In the genomic region with DNA sequence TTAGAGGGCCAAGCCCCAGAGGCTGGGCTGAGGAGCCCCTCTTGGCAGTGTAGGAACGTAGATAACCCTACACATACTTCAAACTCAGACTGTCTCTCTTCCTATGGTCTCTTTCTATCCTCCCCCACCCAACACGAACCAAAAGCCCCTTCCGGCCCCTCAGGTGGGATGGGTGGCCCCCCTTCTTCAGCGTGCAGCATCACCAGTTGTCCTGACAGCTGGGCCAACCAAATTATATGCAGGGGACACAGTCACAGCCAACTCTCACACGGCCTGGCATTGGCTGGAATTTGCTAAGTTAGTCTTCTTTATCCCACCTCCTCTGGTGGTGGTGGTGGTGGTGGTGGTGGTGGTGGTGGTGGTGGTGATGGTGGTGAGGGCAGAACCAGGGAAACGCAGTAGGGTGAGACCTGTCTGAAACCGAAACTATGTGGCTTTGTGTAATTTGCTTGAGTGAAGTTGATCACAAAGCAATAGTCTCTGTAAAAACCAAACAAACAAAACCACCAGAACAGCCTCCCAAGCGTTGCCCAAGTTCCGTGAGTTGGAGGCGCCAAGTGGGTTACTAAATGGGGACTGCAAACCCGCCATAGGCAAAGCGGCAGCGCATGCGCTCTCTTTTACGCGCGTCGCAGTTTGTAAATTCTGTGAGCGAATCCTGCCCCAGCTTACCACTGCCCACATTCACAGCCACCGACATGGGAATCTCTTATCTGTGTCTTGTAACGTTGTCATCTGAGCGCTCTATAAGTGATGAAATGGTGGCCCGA, we compare ENCODE assay signal across 8 mouse cellular contexts. TPM values are rescaled to one million over a fixed set of nuclear protein-coding genes. Genes with fewer than 3 reads are reported as not detected.
DNase-seq lines count a peak whose midpoint lies in the region; ATAC-seq and TF ChIP-seq lines count a peak whose summit lies in the region.

No protein-coding gene starts in this region.

- H3K4me3 ChIP-seq in lung, embryonic 14.5 days (ENCODE audit: low read depth, low read length), result peak overlapping the region; percentile 1; the same call in 1 of the 2 replicates
- H3K4me3 ChIP-seq in embryonic facial prominence, embryonic 10.5 days, result peak overlapping the region; percentile 34; the same call in 1 of the 2 replicates
- H3K4me3 ChIP-seq in intestine, embryonic 15.5 days (replicated peaks), result peak overlapping the region; percentile 18
- 0 out of 2 replicates have a peak overlapping the region, but pooled peaks have one; percentile 10 for H3K4me3 ChIP-seq in midbrain, embryonic 12.5 days

- no peak overlapping the region for H3K27ac ChIP-seq in lung, embryonic 14.5 days (ENCODE audit: low read depth)
- no peak overlapping the region for H3K27ac ChIP-seq in embryonic facial prominence, embryonic 10.5 days (replicated peaks)
- no peak overlapping the region for H3K27ac ChIP-seq in intestine, embryonic 15.5 days
- no peak overlapping the region for H3K27ac ChIP-seq in midbrain, embryonic 12.5 days (replicated peaks)

- peak overlapping the region; percentile 45 for H3K4me2 ChIP-seq in lung, embryonic 14.5 days
- peak overlapping the region; percentile 50 for H3K4me2 ChIP-seq in intestine, embryonic 15.5 days (replicated peaks)
- H3K4me2 ChIP-seq in midbrain, embryonic 12.5 days (replicated peaks), result peak overlapping the region; percentile 37

- peaks cover 20% of the 10 kb centered on the region for H3K27me3 ChIP-seq in lung, embryonic 14.5 days (ENCODE audit: insufficient read depth, low read length)
- H3K27me3 ChIP-seq in embryonic facial prominence, embryonic 10.5 days (replicated peaks; ENCODE audit: low read depth, poor library complexity, severe bottlenecking), result peaks cover 60% of the 10 kb centered on the region
- peaks cover 22% of the 10 kb centered on the region for H3K27me3 ChIP-seq in intestine, embryonic 15.5 days (replicated peaks)
- peaks cover 35% of the 10 kb centered on the region for H3K27me3 ChIP-seq in midbrain, embryonic 12.5 days

- no peak for TF ChIP-seq CTCF in lung, embryonic 14.5 days (IDR thresholded peaks at IDR 0.05; ENCODE audit: low read depth)

- no peaks in the 10 kb centered on the region for H3K9me3 ChIP-seq in lung, embryonic 14.5 days (ENCODE audit: low read depth, low read length)
- H3K9me3 ChIP-seq in embryonic facial prominence, embryonic 10.5 days, result no peaks in the 10 kb centered on the region
- no peaks in the 10 kb centered on the region for H3K9me3 ChIP-seq in intestine, embryonic 15.5 days
- H3K9me3 ChIP-seq in midbrain, embryonic 12.5 days, result no peaks in the 10 kb centered on the region

- no peaks in the 10 kb centered on the region for H3K36me3 ChIP-seq in lung, embryonic 14.5 days (ENCODE audit: insufficient read depth)
- H3K36me3 ChIP-seq in embryonic facial prominence, embryonic 10.5 days (replicated peaks), result no peaks in the 10 kb centered on the region
- no peaks in the 10 kb centered on the region for H3K36me3 ChIP-seq in intestine, embryonic 15.5 days
- no peaks in the 10 kb centered on the region for H3K36me3 ChIP-seq in midbrain, embryonic 12.5 days

- no peak overlapping the region for H3K9ac ChIP-seq in lung, embryonic 14.5 days
- no peak overlapping the region for H3K9ac ChIP-seq in intestine, embryonic 15.5 days
- H3K9ac ChIP-seq in midbrain, embryonic 12.5 days (replicated peaks), result no peak overlapping the region

- 23% methylated on average over 23 of the region's 23 CpGs for WGBS in lung, embryonic 14.5 days
- 33% methylated on average over 23 of the region's 23 CpGs for WGBS in embryonic facial prominence, embryonic 10.5 days
- WGBS in intestine, embryonic 15.5 days, result 28% methylated on average over 23 of the region's 23 CpGs
- WGBS in midbrain, embryonic 12.5 days, result 35% methylated on average over 23 of the region's 23 CpGs

- no peak for ATAC-seq in lung, embryonic 14.5 days (ENCODE audit: insufficient read depth)
- ATAC-seq in intestine, embryonic 15.5 days, result no peak
- ATAC-seq in midbrain, embryonic 12.5 days (ENCODE audit: low FRiP score, low read depth), result no peak

- H3K4me1 ChIP-seq in lung, embryonic 14.5 days (ENCODE audit: insufficient read depth), result no peaks in the 10 kb centered on the region
- peaks cover 14% of the 10 kb centered on the region for H3K4me1 ChIP-seq in embryonic facial prominence, embryonic 10.5 days
- peaks cover 5% of the 10 kb centered on the region; the same call in 1 of the 2 replicates for H3K4me1 ChIP-seq in intestine, embryonic 15.5 days (replicated peaks)
- peaks cover 17% of the 10 kb centered on the region for H3K4me1 ChIP-seq in midbrain, embryonic 12.5 days

- peak; percentile 39 for DNase-seq in lung, embryonic 14.5 days
- no peak for DNase-seq in lung, postnatal 14 days
- no peak for DNase-seq in embryonic facial prominence, embryonic 10.5 days (ENCODE audit: low spot score)
- no peak for DNase-seq in urinary bladder, postnatal 36 days (ENCODE audit: low spot score in 2 of 2)
- no peak for DNase-seq in layer of hippocampus, postnatal 25 days (ENCODE audit: extremely low spot score in 1 of 2, low spot score in 1 of 2)
- no peak for DNase-seq in kidney, adult 18-20 months

RNA-seq across cellular contexts. Expression of gene Slc35c1, which starts 24.1 kb away (rescaled TPM):
- polyA plus RNA-seq in lung, embryonic 14.5 days (2014; fragmentation: Nextera tagmentation; extraction: Ambion mirVana), result 14.7 and 16.9 TPM in 2 replicates
- polyA plus RNA-seq in embryonic facial prominence, embryonic 10.5 days (2016; fragmentation: Nextera tagmentation; extraction: Ambion mirVana), result 12.6 and 13.5 TPM in 2 replicates
- polyA plus RNA-seq in intestine, embryonic 15.5 days (2015; fragmentation: Nextera tagmentation; extraction: Ambion mirVana), result 37.3 and 44.5 TPM in 2 replicates
- polyA plus RNA-seq in midbrain, embryonic 12.5 days (2016; fragmentation: Nextera tagmentation; extraction: Ambion mirVana), result 9.3 TPM in 2 replicates
- 10 to 100 TPM; 15.1 to 18.1 TPM for total RNA-seq in layer of hippocampus, postnatal 25 days (2021)

RNA-seq across cellular contexts. Expression of gene Cry2, which starts 50.6 kb away (rescaled TPM):
- 19.9 and 22.0 TPM in 2 replicates for polyA plus RNA-seq in lung, embryonic 14.5 days (2014; fragmentation: Nextera tagmentation; extraction: Ambion mirVana)
- 23.4 and 23.7 TPM in 2 replicates for polyA plus RNA-seq in embryonic facial prominence, embryonic 10.5 days (2016; fragmentation: Nextera tagmentation; extraction: Ambion mirVana)
- polyA plus RNA-seq in intestine, embryonic 15.5 days (2015; fragmentation: Nextera tagmentation; extraction: Ambion mirVana), result 14.5 and 15.8 TPM in 2 replicates
- 36.1 and 37.7 TPM in 2 replicates for polyA plus RNA-seq in midbrain, embryonic 12.5 days (2016; fragmentation: Nextera tagmentation; extraction: Ambion mirVana)
- total RNA-seq in layer of hippocampus, postnatal 25 days (2021), result 100 to 1,000 TPM in 1 of 2 experiments, 10 to 100 TPM in 1; 85.6 to 106 TPM
